Mouse (Mus musculus) R1 (cell line): ENCODE data around the gene Col5a2.
"Not testable (repeated sequence)": the region's sequence is repeated elsewhere in the genome, so short reads cannot be mapped to it uniquely, and the experiment has no call there.

ENCODE experiments used
- DNase-seq: peaks from one replicate; pipeline ENCODE4 v3.0.0-alpha.2; 2018; ENCODE audit warnings: low read depth, low spot score

Gene Col5a2

GRCm38 (mm10) chr1:45429145-45429544 is 73.9 kb downstream of the Col5a2 start:
- not testable (repeated sequence) for DNase-seq

- no peak for DNase-seq
Measured at GRCm38 (mm10) chr1:45423915-45424314, 79.2 kb downstream of the Col5a2 start.

GRCm38 (mm10) chr1:45420554-45420953 is 82.5 kb downstream of the Col5a2 start:
- DNase-seq, result no peak

GRCm38 (mm10) chr1:45419858-45420257 is 83.2 kb downstream of the Col5a2 start:
- no peak for DNase-seq

- DNase-seq, result no peak
Measured at GRCm38 (mm10) chr1:45381866-45382265, 121.2 kb downstream of the Col5a2 start.

- no peak for DNase-seq
Measured at GRCm38 (mm10) chr1:45379992-45380690, 122.9 kb downstream of the Col5a2 start.

GRCm38 (mm10) chr1:45365427-45365826 is 137.7 kb downstream of the Col5a2 start:
- no peak for DNase-seq

GRCm38 (mm10) chr1:45363274-45363673 is 139.8 kb downstream of the Col5a2 start:
- no peak for DNase-seq

GRCm38 (mm10) chr1:45359673-45360072 is 143.4 kb downstream of the Col5a2 start:
- DNase-seq, result peak; percentile 78

GRCm38 (mm10) chr1:45359147-45359546 is 143.9 kb downstream of the Col5a2 start:
- peak; percentile 25 for DNase-seq

GRCm38 (mm10) chr1:45358020-45358419 is 145.1 kb downstream of the Col5a2 start:
- DNase-seq, result peak; percentile 96

GRCm38 (mm10) chr1:45355944-45356343 is 147.1 kb downstream of the Col5a2 start:
- no peak for DNase-seq

- DNase-seq, result no peak
Measured at GRCm38 (mm10) chr1:45329149-45329548, 173.9 kb downstream of the Col5a2 start.
